Mouse (Mus musculus) fibroblast of lung, adult 2 months (primary cell): ENCODE measurements at regions not wholly inside any gene's neighbourhood (a gene's known extent, or its start where the extent isn't known, plus 50 kb on each side); places are given as distances from the start of the nearest gene placed in this dataset.
A peak's percentile ranks its signal among the peaks of the same experiment; 100 is the strongest.

ENCODE experiments used
- DNase-seq: peaks from one replicate; pipeline ENCODE4 v3.0.0-alpha.2; 2011; ENCODE audit warnings: low read depth

DNA sequence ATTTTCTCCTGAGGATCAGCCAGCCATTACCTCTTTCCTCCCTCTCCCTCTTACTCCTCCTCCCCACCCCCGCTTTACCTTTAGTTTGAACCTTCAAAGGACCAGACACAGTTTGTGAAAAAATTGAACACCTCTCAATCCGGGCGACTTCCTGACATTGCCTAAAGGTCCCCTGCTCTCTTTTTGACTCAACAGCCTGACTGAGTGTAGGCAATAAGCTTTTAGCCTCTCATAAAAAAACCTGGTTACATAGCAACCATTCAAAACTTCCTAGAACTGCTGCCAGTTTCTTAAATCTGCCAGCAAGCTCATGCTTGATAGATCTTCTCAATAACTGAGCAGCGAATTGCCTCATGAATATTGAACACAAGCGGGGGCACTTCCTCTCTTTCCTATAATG lies 71.7 kb downstream of the Zfp945 start:
- DNase-seq = no peak

DNA sequence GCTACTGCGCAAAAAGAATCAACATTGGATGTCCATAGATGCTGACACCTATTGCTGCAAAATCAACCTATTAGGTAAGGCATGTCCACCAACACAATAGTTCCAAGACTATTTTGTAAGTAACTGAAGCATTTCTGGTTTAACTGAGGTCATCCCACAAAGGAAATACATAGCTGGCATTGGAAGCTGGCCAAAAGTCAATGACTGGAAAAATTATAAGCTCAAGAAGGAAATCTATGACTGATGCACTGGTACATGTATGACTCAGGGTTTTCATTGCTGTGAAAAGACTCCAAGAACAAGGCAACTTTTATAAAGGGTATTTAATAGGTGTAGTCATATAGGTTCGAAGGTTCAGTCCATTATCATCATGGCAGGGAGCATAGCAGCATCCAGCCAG lies 82.5 kb downstream of the Zfp945 start:
- no peak for DNase-seq

DNA sequence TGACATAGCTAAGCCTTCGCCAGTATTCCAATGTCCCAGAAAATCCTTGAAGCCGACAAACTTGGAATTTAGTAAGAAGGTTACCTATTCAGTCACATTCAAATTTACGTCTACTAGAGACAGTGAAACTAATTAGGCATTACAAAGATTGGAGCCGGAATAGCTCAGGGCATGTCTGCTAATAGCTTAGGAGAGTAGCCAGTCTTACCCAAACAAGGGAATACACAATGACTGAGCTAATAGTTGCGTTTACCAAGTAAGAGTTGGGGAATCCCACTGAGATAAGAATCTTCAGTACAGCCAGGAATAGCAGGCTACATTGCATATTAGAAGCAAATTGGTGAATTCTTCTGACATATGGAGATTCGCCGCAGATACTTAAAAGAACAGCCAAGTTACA lies 121.2 kb downstream of the Zfp945 start:
- DNase-seq = no peak

DNA sequence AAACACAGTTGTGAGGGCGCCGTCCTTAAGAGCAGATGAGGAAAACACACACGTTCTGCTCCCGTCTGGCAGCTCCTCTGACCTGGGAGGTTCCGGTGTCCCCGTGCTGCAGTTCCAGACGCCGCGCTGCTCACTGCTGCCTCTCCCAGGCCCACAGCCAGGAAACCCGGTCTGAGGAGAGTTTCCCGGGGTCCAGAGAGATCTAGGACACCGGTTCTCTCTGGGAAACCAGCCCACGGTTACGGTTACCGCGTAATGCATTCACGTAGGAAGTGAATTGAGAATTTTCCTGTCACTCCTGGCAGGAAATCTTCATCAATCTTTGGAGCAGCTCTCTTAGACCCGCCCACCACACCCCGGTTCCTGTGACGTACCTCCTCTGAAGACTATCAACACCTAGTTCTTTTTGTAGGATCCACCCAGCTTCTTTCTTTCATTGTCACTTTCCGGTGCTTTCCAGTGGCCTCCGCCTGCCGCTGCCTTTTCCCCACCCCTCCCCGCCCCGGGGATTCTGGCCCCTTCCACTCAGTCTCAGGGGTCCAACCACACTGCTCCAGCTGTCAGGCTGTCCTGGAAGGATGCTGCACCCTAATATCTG lies 127.3 kb downstream of the Zfp945 start:
- peak; percentile 26 for DNase-seq

DNA sequence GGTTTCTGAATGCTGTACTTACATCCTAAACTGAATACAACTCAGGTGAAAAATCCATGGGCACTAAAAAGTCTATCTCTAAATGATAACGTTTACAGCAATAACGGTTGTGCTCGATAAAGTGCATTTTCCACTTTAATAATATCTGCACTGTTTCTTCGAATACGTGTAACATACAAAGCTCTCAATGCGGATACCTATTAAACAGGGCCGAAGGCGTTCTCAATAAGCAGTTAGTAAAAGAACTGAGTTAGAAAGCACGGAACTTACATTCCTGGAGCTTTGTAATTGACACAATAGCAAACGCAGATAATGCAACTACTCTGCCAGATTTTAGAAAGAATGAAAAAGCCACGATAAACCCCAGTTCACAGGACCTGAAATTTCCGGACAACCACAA lies 127.8 kb downstream of the Zfp945 start:
- DNase-seq = no peak

- no peak for DNase-seq
These were observed 130.6 kb downstream of the Zfp945 start for GRCm38 (mm10) chr17:22736360-22736759.
